Mouse (Mus musculus): ENCODE data around the gene Yeats2. TPM values are rescaled to one million over a fixed set of nuclear protein-coding genes. Genes with fewer than 3 reads are reported as not detected.

Yeats2 gene
- polyA plus RNA-seq, 1 experiment from 2014 or later, result 19.8 TPM

GRCm38 (mm10) chr16:20227504-20227903, 86.6 kb downstream of the Yeats2 start:
- Histone ChIP-seq H3K4me1 (ENCODE audit: control insufficient read depth in 2 of 2, insufficient read depth in 2 of 2, low read length in 2 of 2) (peaks cover 2 to 13% of the 10 kb centered on the region in 2 experiments; a peak in 2 of 4 replicates), H3K4me3 (ENCODE audit: control insufficient read depth in 1 of 2, insufficient read depth in 1 of 2, low read depth in 1 of 2, low read length in 2 of 2) (no peak overlapping the region), H3K9ac (ENCODE audit: low read length) (no peak overlapping the region), H3K36me3 (ENCODE audit: control insufficient read depth, insufficient read depth, low read length) (peaks cover 77% of the 10 kb centered on the region), H3K27ac (replicated peaks in 1 of 2; ENCODE audit: control insufficient read depth in 1 of 2, insufficient read depth in 1 of 2, low read depth in 2 of 2, low read length in 2 of 2) (no peak overlapping the region; a peak in 2 of 4 replicates), H3K9me3 (ENCODE audit: control insufficient read depth, low read length) (no peaks in the 10 kb centered on the region), H3K4me2 (ENCODE audit: low read length) (no peak overlapping the region), H3K27me3 (ENCODE audit: control insufficient read depth, insufficient read depth, low read length) (no peaks in the 10 kb centered on the region)
- peak; percentile 54; the same call in 1 of the 2 replicates for ATAC-seq (ENCODE audit: insufficient number of reproducible peaks, insufficient read depth, low FRiP score, low read depth)
- WGBS, result 16% methylated on average over 6 of the region's 6 CpGs

GRCm38 (mm10) chr16:20228167-20228566, 87.3 kb downstream of the Yeats2 start:
- Histone ChIP-seq H3K27me3 (ENCODE audit: control insufficient read depth, insufficient read depth, low read length) (no peaks in the 10 kb centered on the region), H3K9ac (ENCODE audit: low read length) (no peak overlapping the region), H3K9me3 (ENCODE audit: control insufficient read depth, low read length) (no peaks in the 10 kb centered on the region), H3K4me1 (ENCODE audit: control insufficient read depth in 2 of 2, insufficient read depth in 2 of 2, low read length in 2 of 2) (peaks cover 2 to 13% of the 10 kb centered on the region in 2 experiments; a peak in 2 of 4 replicates), H3K4me2 (ENCODE audit: low read length) (no peak overlapping the region), H3K36me3 (ENCODE audit: control insufficient read depth, insufficient read depth, low read length) (peaks cover 75% of the 10 kb centered on the region), H3K27ac (replicated peaks in 1 of 2; ENCODE audit: control insufficient read depth in 1 of 2, insufficient read depth in 1 of 2, low read depth in 2 of 2, low read length in 2 of 2) (no peak overlapping the region; a peak in 1 of 4 replicates), H3K4me3 (ENCODE audit: control insufficient read depth in 1 of 2, insufficient read depth in 1 of 2, low read depth in 1 of 2, low read length in 2 of 2) (no peak overlapping the region)
- ATAC-seq (ENCODE audit: insufficient number of reproducible peaks, insufficient read depth, low FRiP score, low read depth), result no peak
- WGBS, result 83% methylated on average over 5 of the region's 5 CpGs

DNA sequence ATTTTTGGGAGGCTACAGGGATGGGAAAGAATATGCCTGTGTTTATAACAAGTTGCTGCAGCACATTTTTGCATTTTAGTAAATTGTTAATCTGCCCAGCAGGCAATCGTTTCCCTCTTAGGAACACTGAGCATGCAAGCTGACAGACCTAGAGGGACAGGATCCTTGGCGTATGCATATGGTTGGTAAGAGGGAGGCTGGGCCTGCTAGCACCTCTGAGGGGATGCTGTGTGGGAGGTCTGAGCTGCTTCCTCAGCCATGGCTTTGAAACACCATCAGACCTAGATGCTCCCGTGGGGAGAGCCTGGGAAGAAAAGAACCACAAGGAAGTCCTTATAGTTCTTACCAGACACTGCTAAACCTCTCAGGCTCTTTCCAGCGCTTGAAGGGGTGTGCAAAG, 93.5 kb downstream of the Yeats2 start:
- H3K4me3 ChIP-seq (ENCODE audit: control insufficient read depth in 1 of 2, insufficient read depth in 1 of 2, low read depth in 1 of 2, low read length in 2 of 2), result no peak overlapping the region
- peaks cover 50% of the 10 kb centered on the region for H3K36me3 ChIP-seq (ENCODE audit: control insufficient read depth, insufficient read depth, low read length)
- H3K4me1 ChIP-seq (ENCODE audit: control insufficient read depth in 2 of 2, insufficient read depth in 2 of 2, low read length in 2 of 2), result no peaks in the 10 kb centered on the region
- no peak overlapping the region for H3K4me2 ChIP-seq (ENCODE audit: low read length)
- no peak for ATAC-seq (ENCODE audit: insufficient number of reproducible peaks, insufficient read depth, low FRiP score, low read depth)
- no peak overlapping the region for H3K9ac ChIP-seq (ENCODE audit: low read length)
- WGBS, result 66% methylated on average over 4 of the region's 4 CpGs
- no peaks in the 10 kb centered on the region for H3K9me3 ChIP-seq (ENCODE audit: control insufficient read depth, low read length)
- no peak overlapping the region for H3K27ac ChIP-seq (replicated peaks in 1 of 2; ENCODE audit: control insufficient read depth in 1 of 2, insufficient read depth in 1 of 2, low read depth in 2 of 2, low read length in 2 of 2)
- H3K27me3 ChIP-seq (ENCODE audit: control insufficient read depth, insufficient read depth, low read length), result no peaks in the 10 kb centered on the region

- no peak overlapping the region for H3K4me3 ChIP-seq (ENCODE audit: control insufficient read depth in 1 of 2, insufficient read depth in 1 of 2, low read depth in 1 of 2, low read length in 2 of 2)
- H3K27me3 ChIP-seq (ENCODE audit: control insufficient read depth, insufficient read depth, low read length), result 0 out of 2 replicates have a peak, but pooled peaks cover 4% of the 10 kb centered on the region
- 74% methylated on average over 4 of the region's 4 CpGs for WGBS
- H3K27ac ChIP-seq (replicated peaks in 1 of 2; ENCODE audit: control insufficient read depth in 1 of 2, insufficient read depth in 1 of 2, low read depth in 2 of 2, low read length in 2 of 2), result no peak overlapping the region
- ATAC-seq (ENCODE audit: insufficient number of reproducible peaks, insufficient read depth, low FRiP score, low read depth), result no peak
- H3K4me1 ChIP-seq (ENCODE audit: control insufficient read depth in 2 of 2, insufficient read depth in 2 of 2, low read length in 2 of 2), result peaks cover 2 to 6% of the 10 kb centered on the region in 2 experiments; a peak in 1 of 4 replicates
- H3K4me2 ChIP-seq (ENCODE audit: low read length), result no peak overlapping the region
- H3K9me3 ChIP-seq (ENCODE audit: control insufficient read depth, low read length), result no peaks in the 10 kb centered on the region
- peaks cover 20% of the 10 kb centered on the region for H3K36me3 ChIP-seq (ENCODE audit: control insufficient read depth, insufficient read depth, low read length)
- H3K9ac ChIP-seq (ENCODE audit: low read length), result no peak overlapping the region
Observed at GRCm38 (mm10) chr16:20237426-20237825, 96.6 kb downstream of the Yeats2 start.

DNA sequence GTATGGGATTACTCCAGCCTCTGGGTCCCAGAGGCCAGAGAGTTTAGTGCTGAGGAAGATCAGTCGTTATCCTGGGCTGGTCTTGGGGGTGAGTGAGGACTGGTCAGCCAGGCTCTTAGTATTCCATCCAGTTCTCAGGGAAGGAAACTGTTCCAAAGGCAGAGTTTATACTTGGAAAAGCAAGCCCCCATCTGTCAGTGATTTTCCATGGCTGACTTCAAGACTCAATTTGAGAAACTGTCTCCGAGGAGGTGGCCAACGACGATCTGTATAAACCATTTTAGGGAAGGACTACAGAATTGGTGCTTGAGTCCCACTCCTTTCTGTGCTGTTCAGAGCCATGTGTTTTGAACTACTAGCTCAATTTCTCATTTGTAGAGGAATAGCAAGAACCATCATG, 97.8 kb downstream of the Yeats2 start:
- Histone ChIP-seq H3K36me3 (ENCODE audit: control insufficient read depth, insufficient read depth, low read length) (peaks cover 10% of the 10 kb centered on the region; the same call in 1 of the 2 replicates), H3K27me3 (ENCODE audit: control insufficient read depth, insufficient read depth, low read length) (0 out of 2 replicates have a peak, but pooled peaks cover 4% of the 10 kb centered on the region), H3K9me3 (ENCODE audit: control insufficient read depth, low read length) (no peaks in the 10 kb centered on the region), H3K4me3 (ENCODE audit: control insufficient read depth in 1 of 2, insufficient read depth in 1 of 2, low read depth in 1 of 2, low read length in 2 of 2) (no peak overlapping the region), H3K27ac (replicated peaks in 1 of 2; ENCODE audit: control insufficient read depth in 1 of 2, insufficient read depth in 1 of 2, low read depth in 2 of 2, low read length in 2 of 2) (no peak overlapping the region), H3K4me2 (ENCODE audit: low read length) (no peak overlapping the region), H3K9ac (ENCODE audit: low read length) (no peak overlapping the region), H3K4me1 (ENCODE audit: control insufficient read depth in 2 of 2, insufficient read depth in 2 of 2, low read length in 2 of 2) (peaks cover 2 to 6% of the 10 kb centered on the region in 2 experiments; a peak in 1 of 4 replicates)
- no peak for ATAC-seq (ENCODE audit: insufficient number of reproducible peaks, insufficient read depth, low FRiP score, low read depth)
- WGBS, result 92% methylated on average over 4 of the region's 4 CpGs

DNA sequence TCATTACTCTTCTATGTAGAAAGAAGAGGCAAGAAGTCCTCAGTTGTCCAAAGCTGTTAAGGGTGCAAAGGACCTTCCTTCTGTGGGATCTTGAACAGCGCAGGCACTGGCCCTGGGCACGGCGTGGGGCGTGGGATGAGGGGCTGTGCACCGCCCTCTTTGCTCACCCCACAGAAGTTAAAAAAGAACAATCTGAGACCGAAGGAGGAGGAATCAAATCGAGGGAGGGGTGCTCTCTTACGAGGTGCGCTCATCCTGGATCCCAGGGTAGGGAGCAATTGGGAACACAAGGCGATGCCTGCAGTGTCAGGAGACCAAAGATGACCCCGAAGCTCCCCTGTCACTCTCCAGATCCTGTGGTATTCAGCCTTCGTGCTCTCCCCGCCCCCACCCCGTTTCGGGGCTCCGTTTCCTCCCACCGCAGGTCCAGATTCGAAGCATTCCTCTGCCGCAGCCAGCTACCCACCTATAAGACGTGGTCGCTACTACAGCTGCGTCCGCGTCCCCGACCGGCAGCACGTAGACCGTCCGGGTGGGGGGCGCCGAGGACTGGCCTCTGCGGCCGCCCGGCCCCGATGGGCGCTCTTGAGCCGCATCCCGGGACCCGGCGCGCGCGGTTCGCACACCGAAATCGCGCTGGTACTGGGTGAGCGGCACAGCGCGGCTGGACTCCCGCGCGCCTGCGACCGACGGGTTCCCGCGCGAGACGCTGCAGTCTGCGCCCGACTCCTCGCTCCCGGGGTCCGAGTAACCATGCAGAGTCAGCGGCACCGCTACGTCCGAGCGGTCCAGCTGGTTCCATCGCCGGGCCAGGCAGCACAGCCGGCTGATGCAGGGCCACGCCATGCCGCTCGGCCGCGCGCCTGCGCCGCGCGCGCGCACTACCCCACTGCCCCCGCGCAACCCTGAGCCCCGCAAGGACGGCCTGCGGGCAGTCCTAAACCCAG, 99.9 kb downstream of the Yeats2 start, which contains the start of gene Map6d1:
Gene Map6d1 (minus strand): TSS at position 891 of the 947 bp plus-strand sequence.
- ATAC-seq (ENCODE audit: insufficient number of reproducible peaks, insufficient read depth, low FRiP score, low read depth), result peak; percentile 57; the same call in 1 of the 2 replicates
- Histone ChIP-seq H3K27ac (replicated peaks in 1 of 2; ENCODE audit: control insufficient read depth in 1 of 2, insufficient read depth in 1 of 2, low read depth in 2 of 2, low read length in 2 of 2) (no peak within 1 kb of the TSS), H3K4me2 (ENCODE audit: low read length) (peak within 1 kb of the TSS; percentile 92), H3K9me3 (ENCODE audit: control insufficient read depth, low read length) (no peaks in the 10 kb centered on the region), H3K9ac (ENCODE audit: low read length) (peak within 1 kb of the TSS; percentile 76), H3K4me3 (ENCODE audit: control insufficient read depth in 1 of 2, insufficient read depth in 1 of 2, low read depth in 1 of 2, low read length in 2 of 2) (peak within 1 kb of the TSS; percentile 58 to 80), H3K36me3 (ENCODE audit: control insufficient read depth, insufficient read depth, low read length) (no peaks in the 10 kb centered on the region), H3K4me1 (ENCODE audit: control insufficient read depth in 2 of 2, insufficient read depth in 2 of 2, low read length in 2 of 2) (peaks cover 2 to 6% of the 10 kb centered on the region in 2 experiments; a peak in 1 of 4 replicates), H3K27me3 (ENCODE audit: control insufficient read depth, insufficient read depth, low read length) (0 out of 2 replicates have a peak, but pooled peaks cover 4% of the 10 kb centered on the region)
- WGBS, result 1% methylated on average over 89 of the region's 90 CpGs

- H3K27me3 ChIP-seq (ENCODE audit: control insufficient read depth, insufficient read depth, low read length), result no peaks in the 10 kb centered on the region
- H3K4me3 ChIP-seq (ENCODE audit: control insufficient read depth in 1 of 2, insufficient read depth in 1 of 2, low read depth in 1 of 2, low read length in 2 of 2), result no peak overlapping the region
- ATAC-seq (ENCODE audit: insufficient number of reproducible peaks, insufficient read depth, low FRiP score, low read depth), result no peak
- no peaks in the 10 kb centered on the region for H3K36me3 ChIP-seq (ENCODE audit: control insufficient read depth, insufficient read depth, low read length)
- no peaks in the 10 kb centered on the region for H3K9me3 ChIP-seq (ENCODE audit: control insufficient read depth, low read length)
- no peak overlapping the region for H3K9ac ChIP-seq (ENCODE audit: low read length)
- H3K4me1 ChIP-seq (ENCODE audit: control insufficient read depth in 2 of 2, insufficient read depth in 2 of 2, low read length in 2 of 2), result no peaks in the 10 kb centered on the region
- H3K4me2 ChIP-seq (ENCODE audit: low read length), result no peak overlapping the region
- no peak overlapping the region for H3K27ac ChIP-seq (replicated peaks in 1 of 2; ENCODE audit: control insufficient read depth in 1 of 2, insufficient read depth in 1 of 2, low read depth in 2 of 2, low read length in 2 of 2)
Observed at GRCm38 (mm10) chr16:20247103-20247502, 106.2 kb downstream of the Yeats2 start.

Data from heart, embryonic 14.5 days (tissue).